Mouse (Mus musculus) forebrain, postnatal 0 days (tissue): Measurements from ENCODE around the gene Scamp1. TPM values are rescaled to one million over a fixed set of nuclear protein-coding genes. Genes with fewer than 3 reads are reported as not detected.
A peak's percentile ranks its signal among the peaks of the same experiment; 100 is the strongest.

Source experiments
- ATAC-seq: fragments of 200-750 bp; cut with Nextera tagmentation; 2 replicates; pipeline ENCODE4 v1.8.0; 2017; ENCODE audit warnings: mild to moderate bottlenecking, moderate library complexity
- DNase-seq: peaks from one replicate; pipeline ENCODE4 v3.0.0-alpha.2; 2015
- H3K27ac ChIP-seq: fragments of 300-500 bp; sonication (generic); 2 replicates; pipeline ENCODE4 v1.5.1; 2014; ENCODE audit warnings: low read depth, mild to moderate bottlenecking, antibody characterized with exemption, low read length, moderate library complexity, mixed read lengths
- H3K27me3 ChIP-seq: fragments of 300-500 bp; sonication (generic); 2 replicates; pipeline ENCODE4 v1.6.1; 2014; ENCODE audit warnings: mild to moderate bottlenecking, low read length, mixed read lengths; ENCODE audit not compliant: insufficient read depth
- H3K36me3 ChIP-seq: fragments of 300-500 bp; sonication (generic); 2 replicates; pipeline ENCODE4 v1.6.1; 2014; ENCODE audit warnings: mild to moderate bottlenecking, moderate library complexity; ENCODE audit not compliant: insufficient read depth
- H3K4me1 ChIP-seq: fragments of 300-500 bp; sonication (generic); 2 replicates; pipeline ENCODE4 v1.6.1; 2014; ENCODE audit warnings: antibody characterized with exemption; ENCODE audit not compliant: insufficient read depth
- H3K4me2 ChIP-seq: fragments of 300-500 bp; sonication (generic); 2 replicates; pipeline ENCODE4 v1.6.1; 2014; ENCODE audit warnings: low read depth, mild to moderate bottlenecking, moderate library complexity
- H3K4me3 ChIP-seq: fragments of 300-500 bp; sonication (generic); 2 replicates; pipeline ENCODE4 v1.5.1; 2014; ENCODE audit warnings: low read depth, low read length, mixed read lengths
- H3K9ac ChIP-seq: fragments of 300-500 bp; sonication (generic); 2 replicates; pipeline ENCODE4 v1.6.1; 2014; ENCODE audit warnings: mild to moderate bottlenecking
- H3K9me3 ChIP-seq: fragments of 300-500 bp; sonication (generic); 2 replicates; pipeline ENCODE4 v1.6.1; 2016; ENCODE audit warnings: low read length
- CTCF ChIP-seq: sonication (generic); IDR thresholded peaks from 2 replicates; pipeline ENCODE4 v1.5.1; 2016; ENCODE audit warnings: antibody characterized with exemption, control low read depth, low read depth
- whole genome bisulfite sequencing: fragments of 180-500 bp; shearing (Covaris S2); extraction: QIAGEN DNeasy Blood & Tissue Kit; methylation state at CpG from one replicate; pipeline ENCODE4 v1.1.7; 2014; 5-methylcytosine and 5-hydroxymethylcytosine counted together
- polyA plus RNA-seq: library from polyadenylated mRNA; unstranded; fragments of >200 nt; fragmentation: Nextera tagmentation; extraction: Ambion mirVana; gene quantifications from 2 replicates; pipeline ENCODE4 v1.2.1, GENCODE M21; 2015
- total RNA-seq: library from RNA; depleted of rRNA; stranded (reverse); fragments of >200 nt; gene quantifications from 2 replicates; pipeline ENCODE4 v1.2.3, GENCODE M21; 2014

The Scamp1 gene
- total and polyA plus RNA-seq, 2 experiments from 2014 or later, result 116 to 119 TPM

- Histone ChIP-seq H3K9me3 (no peaks in the 10 kb centered on the region), H3K4me2 (peak overlapping the region; percentile 98), H3K4me3 (peak overlapping the region; percentile 48), H3K27me3 (no peaks in the 10 kb centered on the region), H3K9ac (peak overlapping the region; percentile 49), H3K4me1 (peaks cover 7% of the 10 kb centered on the region; the same call in 1 of the 2 replicates), H3K27ac (peak overlapping the region; percentile 36; the same call in 1 of the 2 replicates), H3K36me3 (no peaks in the 10 kb centered on the region)
- TF ChIP-seq CTCF, result no peak
- DNase-seq (peak; percentile 64), ATAC-seq (0 out of 2 replicates have a peak, but pooled peaks have one; percentile 12)
- WGBS, result under 1% methylated on average over 55 of the region's 55 CpGs
Observed at GRCm38 (mm10) chr13:94173633-94174576, 111.8 kb downstream of the Scamp1 start.

- H3K9ac ChIP-seq, result no peak overlapping the region
- no peaks in the 10 kb centered on the region for H3K27me3 ChIP-seq
- DNase-seq (no peak), ATAC-seq (no peak)
- H3K4me1 ChIP-seq, result peaks cover 7% of the 10 kb centered on the region; the same call in 1 of the 2 replicates
- H3K4me3 ChIP-seq, result no peak overlapping the region
- no peak for TF ChIP-seq CTCF
- no peaks in the 10 kb centered on the region for H3K36me3 ChIP-seq
- no peak overlapping the region for H3K4me2 ChIP-seq
- WGBS, result 79% methylated on average over 15 of the region's 15 CpGs
- H3K27ac ChIP-seq, result no peak overlapping the region
- H3K9me3 ChIP-seq, result no peaks in the 10 kb centered on the region
Observed at GRCm38 (mm10) chr13:94172533-94173310, 112.9 kb downstream of the Scamp1 start.

- Histone ChIP-seq H3K9ac (no peak overlapping the region), H3K27me3 (no peaks in the 10 kb centered on the region), H3K4me2 (no peak overlapping the region), H3K9me3 (no peaks in the 10 kb centered on the region), H3K36me3 (no peaks in the 10 kb centered on the region), H3K4me1 (peaks cover 7% of the 10 kb centered on the region; the same call in 1 of the 2 replicates), H3K27ac (no peak overlapping the region), H3K4me3 (no peak overlapping the region)
- DNase-seq (no peak), ATAC-seq (no peak)
- no peak for TF ChIP-seq CTCF
- WGBS, result 61% methylated on average over 5 of the region's 5 CpGs
Observed at GRCm38 (mm10) chr13:94171612-94172011, 114.0 kb downstream of the Scamp1 start.

- no peaks in the 10 kb centered on the region for H3K27me3 ChIP-seq
- no peak overlapping the region for H3K4me2 ChIP-seq
- no peaks in the 10 kb centered on the region for H3K9me3 ChIP-seq
- WGBS, result 44% methylated on average over 6 of the region's 6 CpGs
- no peaks in the 10 kb centered on the region for H3K36me3 ChIP-seq
- no peak overlapping the region for H3K9ac ChIP-seq
- H3K4me3 ChIP-seq, result no peak overlapping the region
- ATAC-seq (no peak), DNase-seq (no peak)
- no peak overlapping the region for H3K27ac ChIP-seq
- no peaks in the 10 kb centered on the region for H3K4me1 ChIP-seq
- no peak for TF ChIP-seq CTCF
Observed at GRCm38 (mm10) chr13:94169325-94169916, 116.2 kb downstream of the Scamp1 start.

DNA sequence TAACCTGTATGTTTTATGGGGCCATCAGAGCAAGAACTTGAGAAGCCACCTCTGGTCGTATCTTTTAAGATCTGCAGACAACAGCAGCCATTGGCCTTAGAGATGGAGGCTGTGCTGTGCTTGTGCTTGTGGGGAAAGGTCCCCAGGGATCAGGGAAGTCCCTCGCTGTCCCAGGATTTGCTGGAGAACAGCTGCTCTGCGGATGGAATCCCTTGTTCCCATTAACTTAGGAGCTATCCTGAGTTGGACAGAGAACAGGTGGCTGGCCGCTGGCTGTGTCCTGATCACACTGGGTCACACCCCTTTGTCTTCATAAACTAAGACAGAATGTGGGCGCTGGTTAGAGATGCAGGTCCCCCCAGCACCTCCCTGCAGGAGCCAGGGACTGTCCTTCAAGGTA is 117.3 kb downstream of the Scamp1 start:
- no peak for TF ChIP-seq CTCF
- no peaks in the 10 kb centered on the region for H3K9me3 ChIP-seq
- no peaks in the 10 kb centered on the region for H3K36me3 ChIP-seq
- H3K4me3 ChIP-seq, result no peak overlapping the region
- 92% methylated on average over 5 of the region's 5 CpGs for WGBS
- H3K9ac ChIP-seq, result no peak overlapping the region
- H3K27me3 ChIP-seq, result no peaks in the 10 kb centered on the region
- no peaks in the 10 kb centered on the region for H3K4me1 ChIP-seq
- ATAC-seq, result no peak
- H3K4me2 ChIP-seq, result no peak overlapping the region
- DNase-seq, result no peak
- H3K27ac ChIP-seq, result no peak overlapping the region

DNA sequence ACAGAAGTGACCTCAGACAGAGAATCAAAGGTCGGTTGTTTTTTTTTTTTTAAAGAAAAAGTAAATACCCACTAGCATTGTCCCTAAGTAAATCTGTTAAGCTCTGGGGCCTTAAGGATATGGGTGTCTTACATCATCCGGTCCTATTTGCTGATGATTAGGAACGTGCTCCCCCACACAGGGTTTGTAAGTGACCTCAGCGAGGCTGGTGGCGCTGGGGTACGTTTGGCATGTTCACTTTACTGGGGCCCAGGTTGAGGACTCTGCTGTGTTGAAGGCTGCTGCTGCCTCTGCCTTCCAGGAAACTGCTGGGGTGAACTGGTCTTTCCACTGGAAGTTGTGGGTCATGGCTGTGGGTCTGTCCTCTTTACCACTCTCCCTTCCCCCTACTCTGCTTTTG is 121.2 kb downstream of the Scamp1 start:
- no peaks in the 10 kb centered on the region for H3K36me3 ChIP-seq
- no peak overlapping the region for H3K9ac ChIP-seq
- WGBS, result 90% methylated on average over 6 of the region's 6 CpGs
- no peak for ATAC-seq
- no peak overlapping the region for H3K27ac ChIP-seq
- H3K4me2 ChIP-seq, result no peak overlapping the region
- no peak for TF ChIP-seq CTCF
- H3K9me3 ChIP-seq, result no peaks in the 10 kb centered on the region
- no peak for DNase-seq
- H3K27me3 ChIP-seq, result no peaks in the 10 kb centered on the region
- H3K4me1 ChIP-seq, result no peaks in the 10 kb centered on the region
- no peak overlapping the region for H3K4me3 ChIP-seq
